ENCODE assay signal across 14 mouse cellular contexts in the genomic region with DNA sequence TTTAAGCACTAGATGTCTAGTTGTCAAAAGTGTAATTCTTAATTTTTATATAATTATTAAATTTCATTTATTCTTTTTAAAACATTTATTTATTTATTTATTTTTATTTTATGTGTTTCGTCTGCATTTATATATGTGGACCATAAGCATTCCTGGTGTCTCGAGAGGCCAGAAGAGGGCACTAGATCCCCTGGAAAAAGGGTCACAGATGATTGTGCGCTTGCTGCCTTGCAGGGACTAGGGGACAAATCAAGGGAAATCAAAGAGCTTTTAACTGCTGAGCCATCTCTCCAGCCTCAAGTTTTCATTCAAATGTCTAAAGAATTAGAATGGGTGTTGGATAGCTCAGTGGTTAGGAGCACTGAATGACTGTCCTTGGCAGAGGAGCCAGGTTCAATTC. TPM values are rescaled to one million over a fixed set of nuclear protein-coding genes. Genes with fewer than 3 reads are reported as not detected.
DNase-seq lines count a peak whose midpoint lies in the region; ATAC-seq and TF ChIP-seq lines count a peak whose summit lies in the region.
"Had no signal": no experiment of that assay in that cellular context is flagged by ENCODE, and none has a peak within 500 bp of the region (broad histone marks: within the 10 kb centered on the region; RNA-seq: fewer than 3 reads in every experiment).

No protein-coding gene starts in this region.

- no peak for TF ChIP-seq POLR2A in thymus, adult 2 months (IDR thresholded peaks at IDR 0.05; ENCODE audit: control insufficient read depth, extremely low read depth, insufficient read depth, low read length, poor library complexity)

- H3K4me1 ChIP-seq in thymus, adult 2 months (replicated peaks; ENCODE audit: control insufficient read depth, insufficient read depth, low read length) = no peaks in the 10 kb centered on the region
- H3K4me1 ChIP-seq: embryonic facial prominence, embryonic 12.5 days; forebrain, embryonic 10.5 days; hindbrain, embryonic 12.5 days had no signal

- no peaks in the 10 kb centered on the region for H3K36me3 ChIP-seq in thymus, adult 2 months (ENCODE audit: control insufficient read depth, insufficient read depth, low read length)

- H3K27ac ChIP-seq in layer of hippocampus, adult 2 months = no peak overlapping the region
- H3K27ac ChIP-seq in thymus, adult 2 months (ENCODE audit: control insufficient read depth, insufficient read depth, low read length) = no peak overlapping the region
- H3K27ac ChIP-seq: embryonic facial prominence, embryonic 12.5 days; forebrain, embryonic 10.5 days; hindbrain, embryonic 12.5 days; macrophage had no signal

- no peak overlapping the region for H3K4me3 ChIP-seq in layer of hippocampus, adult 2 months
- H3K4me3 ChIP-seq in thymus, adult 2 months (ENCODE audit: control insufficient read depth, insufficient read depth, low read length) = no peak overlapping the region
- H3K4me3 ChIP-seq: embryonic facial prominence, embryonic 12.5 days; forebrain, embryonic 10.5 days; hindbrain, embryonic 12.5 days had no signal

- H3K27me3 ChIP-seq in thymus, adult 2 months (ENCODE audit: control insufficient read depth, insufficient read depth, low read length) = no peaks in the 10 kb centered on the region
- H3K27me3 ChIP-seq: embryonic facial prominence, embryonic 12.5 days; hindbrain, embryonic 12.5 days had no signal

- no peak for DNase-seq in layer of hippocampus, adult 2 months (ENCODE audit: low spot score in 2 of 2)
- DNase-seq in layer of hippocampus, postnatal 14 days (ENCODE audit: low spot score in 2 of 2) = no peak
- peak; percentile 9 for DNase-seq in thymus, adult 2 months
- no peak for DNase-seq in thymus, postnatal 25 days
- DNase-seq in NIH3T3 (ENCODE audit: low read depth) (peak; percentile 27), MN1 (ENCODE audit: low spot score) (no peak)
- DNase-seq: cerebellum, adult 11 months; kidney, adult 8-10 months; liver had no signal

- peak; percentile 50; the same call in 1 of the 2 replicates for ATAC-seq in megakaryocyte progenitor cell, adult 5-6 weeks (replicated peaks; ENCODE audit: poor library complexity)

- TF ChIP-seq CTCF in layer of hippocampus, adult 2 months (conservative IDR thresholded peaks at IDR 0.05) = peak; percentile 51
- TF ChIP-seq CTCF in thymus, adult 2 months (IDR thresholded peaks at IDR 0.05; ENCODE audit: borderline replicate concordance, control insufficient read depth, extremely low read depth, insufficient read depth, low read length, poor library complexity) = no peak

- 98% methylated on average over 3 of the region's 3 CpGs for WGBS in thymus, adult 2 months

RNA-seq across cellular contexts. Expression of a gene that starts 33.1 kb away (rescaled TPM):
- 10 to 100 TPM; 85.8 to 96.9 TPM for total RNA-seq in layer of hippocampus, adult 2 months (2021)
- total RNA-seq in layer of hippocampus, postnatal 14 days (2021) = 100 to 1,000 TPM in 1 of 2 experiments, 10 to 100 TPM in 1; 98.2 to 101 TPM
- polyA plus RNA-seq in thymus, adult 2 months (2012; rRNA removed) = 85.7 and 93.8 TPM in 2 replicates
- 277 and 293 TPM in 2 replicates for total RNA-seq in megakaryocyte progenitor cell, adult 5-6 weeks (2015)
- total RNA-seq in megakaryocyte progenitor cell, adult 5-6 weeks (2017) = 330 and 449 TPM in 2 replicates

RNA-seq across cellular contexts. Expression of a gene that starts 50.9 kb away (rescaled TPM):
- total RNA-seq in layer of hippocampus, adult 2 months (2021) = 10 to 100 TPM; 11.6 to 21.2 TPM
- 10 to 100 TPM; 10.8 to 11.0 TPM for total RNA-seq in layer of hippocampus, postnatal 14 days (2021)
- polyA plus RNA-seq in thymus, adult 2 months (2012; rRNA removed) = 7.7 and 10.2 TPM in 2 replicates
- total RNA-seq in megakaryocyte progenitor cell, adult 5-6 weeks (2015) = 29.1 and 37.6 TPM in 2 replicates
- total RNA-seq in megakaryocyte progenitor cell, adult 5-6 weeks (2017) = 20.6 and 24.5 TPM in 2 replicates

RNA-seq across cellular contexts. Expression of a gene that starts 51.0 kb away (rescaled TPM):
- 10 to 100 TPM; 31.7 to 35.5 TPM for total RNA-seq in layer of hippocampus, adult 2 months (2021)
- total RNA-seq in layer of hippocampus, postnatal 14 days (2021) = 10 to 100 TPM; 27.1 to 29.2 TPM
- 21.8 and 22.9 TPM in 2 replicates for polyA plus RNA-seq in thymus, adult 2 months (2012; rRNA removed)
- 38.4 and 51.5 TPM in 2 replicates for total RNA-seq in megakaryocyte progenitor cell, adult 5-6 weeks (2015)
- total RNA-seq in megakaryocyte progenitor cell, adult 5-6 weeks (2017) = 25.7 and 26.2 TPM in 2 replicates

Comparison
In these comparisons a context has a peak if more than half of its experiments do, and no peak if none do; other contexts are left out.
1. DNase-seq: peak in thymus, adult 2 months (single experiment) and NIH3T3 (single experiment); none in layer of hippocampus, adult 2 months (0 of 2), layer of hippocampus, postnatal 14 days (0 of 2), thymus, postnatal 25 days (single experiment) and MN1 (single experiment).